Mouse (Mus musculus) urinary bladder, postnatal 0 days (tissue): ENCODE data around the gene Copz1. TPM values are rescaled to one million over a fixed set of nuclear protein-coding genes. Genes with fewer than 3 reads are reported as not detected.
A peak's percentile ranks its signal among the peaks of the same experiment; 100 is the strongest.

Experiments used
- microRNA counts: library from miRNA; unstranded; fragments of <30 nt; microRNA quantifications from one replicate; lab custom pipeline; 2016
- microRNA-seq: library from miRNA; unstranded; fragments of <30 nt; microRNA quantifications from one replicate; pipeline ENCODE4, GENCODE M21; 2016
- polyA plus RNA-seq: library from polyadenylated mRNA; unstranded; fragments of >200 nt; fragmentation: Nextera tagmentation; extraction: Ambion mirVana; gene quantifications from 2 replicates; pipeline ENCODE4 v1.2.1, GENCODE M21; 2015

The Copz1 gene
- 127 and 132 TPM in 2 replicates for polyA plus RNA-seq

DNA sequence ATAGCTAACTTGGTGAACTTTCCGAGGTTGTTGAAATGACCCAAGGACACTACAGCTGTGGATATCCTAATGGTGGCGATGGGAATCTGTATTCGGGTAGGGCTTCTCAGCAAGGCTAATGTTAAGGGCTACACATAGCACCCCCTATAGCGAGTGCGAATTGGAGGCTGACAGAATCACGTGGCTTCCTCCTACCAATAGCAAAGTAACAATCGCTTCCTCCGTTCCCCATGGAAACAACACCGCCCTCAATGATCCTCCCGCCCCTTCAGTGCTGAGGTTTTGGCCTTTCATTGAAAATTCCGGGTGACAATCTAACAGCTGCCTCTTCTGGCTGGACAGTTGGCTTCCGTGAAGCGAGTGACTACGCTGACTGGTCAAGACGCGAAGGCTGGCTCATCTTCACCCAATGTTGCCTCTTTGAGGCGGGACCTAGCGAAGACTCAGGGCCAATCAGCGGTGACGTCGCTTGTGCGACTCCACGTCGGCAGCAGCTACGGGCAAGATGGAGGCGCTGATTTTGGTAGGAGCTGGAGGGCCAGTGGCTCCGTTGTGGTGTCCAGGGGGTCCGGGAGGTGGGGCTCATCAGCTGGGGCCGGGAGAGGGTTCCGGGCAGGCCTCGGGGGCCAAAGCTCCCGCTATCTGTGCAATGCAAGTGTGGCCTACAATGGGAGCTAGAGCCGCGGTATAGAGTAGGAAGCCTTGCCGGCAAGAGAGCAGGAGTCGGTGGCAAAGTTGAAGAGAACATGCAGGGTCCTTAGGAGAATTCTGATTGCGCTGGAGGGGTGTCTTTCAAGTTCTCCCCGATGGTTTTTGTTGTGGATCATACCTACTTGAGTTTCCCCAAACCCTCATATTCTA is at the start of gene Copz1:
Gene Copz1, plus strand, starts transcription at position 296 of the 861 bp plus-strand sequence.

DNA sequence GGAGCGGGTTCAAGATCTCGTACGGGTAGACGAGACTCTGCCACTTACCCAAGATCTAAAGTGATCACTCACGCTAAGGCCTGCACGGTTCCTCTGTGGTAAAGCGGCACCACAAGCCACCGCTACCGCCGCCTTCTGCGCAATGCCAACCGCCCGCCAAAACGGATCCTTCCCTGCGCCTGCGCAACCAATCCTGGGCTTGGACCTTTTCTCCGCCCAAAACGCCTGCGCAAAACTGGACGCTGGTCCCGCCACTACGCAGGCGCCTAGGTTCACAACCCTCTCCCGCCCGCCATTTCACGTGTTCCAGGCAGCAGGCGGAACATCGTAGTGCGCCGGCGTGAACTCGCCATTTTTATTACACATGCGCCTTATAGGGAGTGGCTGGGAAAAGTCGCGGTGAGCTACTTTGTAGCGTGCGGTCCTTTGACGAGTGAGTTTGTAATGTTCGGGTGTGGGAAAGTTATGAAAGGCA is 32.8 kb upstream of the Copz1 start, which contains the start of gene Cbx5:
Gene Cbx5, minus strand, starts transcription at position 132 of the 475 bp plus-strand sequence.

DNA sequence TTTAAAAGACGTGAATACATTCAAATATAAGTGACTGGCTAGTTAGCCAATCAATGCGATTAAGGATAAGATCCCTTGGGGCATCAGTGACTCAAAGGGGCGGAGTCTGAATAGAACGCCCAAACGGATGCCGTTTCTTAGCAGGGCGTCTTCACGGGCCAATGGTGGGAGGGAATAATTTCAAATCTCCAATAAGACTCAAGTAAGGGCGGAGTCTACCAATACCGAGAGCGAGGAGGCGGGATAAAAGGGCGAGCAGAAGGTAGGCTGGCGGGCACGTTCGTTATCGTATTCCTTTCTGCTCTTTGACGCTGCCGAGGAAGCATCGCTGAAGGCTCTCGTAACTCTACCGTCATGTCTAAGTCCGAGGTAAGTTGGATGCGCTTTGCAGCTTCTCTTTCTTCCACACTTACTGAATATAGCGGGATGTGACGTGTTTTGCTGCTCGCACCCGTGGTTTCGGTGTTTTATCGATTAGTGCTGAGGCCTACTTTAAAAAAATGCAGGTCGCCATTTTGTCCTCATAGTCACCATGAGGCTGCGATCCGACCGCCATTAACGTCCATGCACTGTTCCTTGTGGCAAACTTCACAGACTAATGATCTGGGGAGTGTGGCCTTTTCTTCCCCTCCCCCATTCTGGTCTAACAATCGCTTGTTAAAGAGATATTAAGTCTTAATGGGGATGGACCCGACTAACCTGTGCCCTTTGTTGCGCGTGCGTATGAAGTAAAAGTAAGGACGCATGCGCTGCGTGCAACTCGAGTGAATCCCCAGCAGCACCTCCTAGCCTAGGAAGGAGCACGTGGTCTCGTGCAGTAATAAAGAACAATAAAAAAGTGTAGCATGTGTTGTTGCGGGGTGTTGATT is 32.1 kb upstream of the Copz1 start, which contains the start of gene Hnrnpa1:
Gene Hnrnpa1, plus strand, starts transcription at position 273 of the 869 bp plus-strand sequence.

DNA sequence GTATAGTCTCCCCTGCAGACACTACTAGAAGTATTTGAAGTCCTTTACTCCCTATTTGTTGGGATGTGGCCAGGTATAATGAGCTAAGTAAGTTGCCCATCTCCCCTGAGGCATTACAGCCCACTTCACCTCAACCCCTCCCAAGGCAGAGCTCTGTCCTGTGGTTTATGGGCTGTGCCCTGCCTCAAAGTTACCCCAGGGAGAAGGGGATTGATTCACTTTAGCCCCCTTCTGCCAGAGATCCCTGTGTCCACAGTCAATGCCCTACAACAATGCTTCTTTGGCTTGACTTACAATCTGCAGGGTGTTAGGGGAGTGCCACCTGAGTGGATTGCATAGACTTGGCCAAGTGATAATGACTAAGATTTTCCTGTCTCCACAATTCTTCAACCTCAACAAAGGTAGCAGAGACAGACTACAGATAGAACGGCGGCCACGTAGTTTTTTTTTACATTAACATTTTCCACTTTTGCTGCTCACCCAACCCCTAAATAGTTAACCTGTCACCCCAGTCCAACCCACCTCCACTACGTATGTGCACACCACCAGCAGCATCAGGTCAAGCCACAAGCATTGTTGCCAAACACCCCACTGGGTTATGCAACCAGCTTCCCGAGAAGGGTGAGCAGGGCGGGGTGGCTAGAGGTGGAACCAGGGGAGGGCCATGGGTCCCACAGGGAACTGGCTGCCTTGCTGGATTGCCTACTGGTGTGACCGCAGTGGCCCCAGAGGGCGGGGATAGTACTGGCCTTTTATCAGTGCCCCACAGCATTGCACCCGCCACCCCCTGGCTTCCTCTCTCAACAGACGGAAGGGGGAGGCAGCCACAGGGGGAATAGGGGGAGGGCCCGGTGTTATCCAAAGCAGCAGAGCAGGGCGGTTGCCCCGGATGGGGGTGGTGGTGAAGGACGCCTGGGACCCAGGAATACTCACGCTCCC is 14.5 kb upstream of the Copz1 start, which contains the start of gene Nfe2:
Gene Nfe2, minus strand, starts transcription at position 614 of the 939 bp plus-strand sequence.

DNA sequence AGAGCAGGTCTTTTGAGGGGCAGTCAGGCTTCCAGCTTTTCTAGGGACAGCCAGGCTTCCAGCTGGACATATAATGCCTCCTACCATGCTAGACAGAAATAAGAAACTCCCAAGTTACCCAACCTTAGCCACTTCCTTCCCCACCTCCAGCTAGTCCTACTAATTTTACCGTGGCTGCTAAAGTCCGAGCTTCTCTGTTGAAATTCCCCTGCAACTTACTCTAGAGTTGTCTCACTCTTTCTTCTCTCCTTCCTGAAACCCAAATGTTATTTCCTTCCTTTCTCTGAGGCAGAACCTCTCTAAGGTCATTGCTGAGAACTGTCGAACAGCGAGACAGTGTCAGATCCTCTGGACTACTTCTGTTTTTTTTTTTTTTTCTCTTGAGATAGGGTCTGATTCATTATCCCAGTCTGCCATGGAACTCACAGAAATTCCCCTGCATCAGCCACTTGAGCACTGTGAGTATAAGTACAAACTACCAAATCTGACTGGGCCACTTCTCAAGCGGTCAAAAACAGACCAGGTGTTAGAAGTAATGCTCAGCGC is 37.9 kb downstream of the Copz1 start, which contains the start of gene Gpr84:
Gene Gpr84, minus strand, starts transcription at position 248 of the 546 bp plus-strand sequence.

DNA sequence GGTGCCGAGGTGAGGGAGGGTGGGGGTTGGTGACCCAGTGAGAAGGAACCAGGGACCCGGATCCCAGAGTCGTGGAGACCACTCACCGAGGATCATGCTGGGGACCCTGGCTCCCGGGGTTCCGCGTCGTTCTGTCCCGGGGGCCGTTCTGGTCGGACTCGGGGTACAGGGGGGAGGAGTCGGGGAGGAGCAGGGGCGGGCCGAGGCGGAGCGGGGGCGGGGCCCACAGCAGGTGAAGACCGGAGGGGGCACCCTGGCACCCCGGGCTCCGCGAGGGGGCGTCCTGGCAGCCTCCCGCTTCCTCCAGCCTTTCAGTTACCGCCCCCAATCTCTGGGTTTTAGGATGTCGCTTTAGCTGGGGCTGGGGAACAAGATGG is 67.4 kb downstream of the Copz1 start, which contains the start of gene Zfp385a:
Gene Zfp385a, minus strand, starts transcription at position 133 of the 377 bp plus-strand sequence.

MicroRNAs within 50 kb of the gene (microRNA counts, 519-probe panel; counts per million panel counts)
- 3,714 counts per million, percentile 65 among the panel's probes with 10 or more counts for microRNA mmu-miR-148b (lab: Ali Mortazavi, UCI)

Small RNAs within 50 kb of the gene (microRNA-seq; reads per million reads assigned to microRNA genes)
- 327 reads per million, percentile 61 among the genes with 10 or more reads in this experiment for gene Mir148b

Other genes starting within 250 kb of the Copz1 start
- 9.7 and 10.7 TPM in 2 replicates for gene Smug1, start 105.6 kb upstream of the Copz1 start, polyA plus RNA-seq
- 23.3 and 31.5 TPM in 2 replicates for gene Cbx5, start 32.9 kb upstream of the Copz1 start, polyA plus RNA-seq
- 287 and 297 TPM in 2 replicates for gene Hnrnpa1, start 32.3 kb upstream of the Copz1 start, polyA plus RNA-seq
- gene Nfe2, start 14.3 kb upstream of the Copz1 start, polyA plus RNA-seq: 0.59 and 4.1 TPM in 2 replicates
- 0.17 and 3.8 TPM in 2 replicates for gene Gpr84, start 37.9 kb downstream of the Copz1 start, polyA plus RNA-seq
- 9.3 and 10.8 TPM in 2 replicates for gene Zfp385a, start 67.4 kb downstream of the Copz1 start, polyA plus RNA-seq
- gene Itga5, start 94.0 kb downstream of the Copz1 start, polyA plus RNA-seq: 396 and 458 TPM in 2 replicates
- not detected in 2 replicates for gene Gtsf1, start 157.8 kb downstream of the Copz1 start, polyA plus RNA-seq
- gene Gtsf2, start 175.8 kb downstream of the Copz1 start, polyA plus RNA-seq: not detected in 2 replicates
- 3.0 and 6.7 TPM in 2 replicates for gene Nckap1l, start 181.1 kb downstream of the Copz1 start, polyA plus RNA-seq
- gene Pde1b, start 230.3 kb downstream of the Copz1 start, polyA plus RNA-seq: 2.1 and 3.3 TPM in 2 replicates